Mouse (Mus musculus): ENCODE results near the gene Tef.

Tef gene

GRCm38 (mm10) chr15:81802001-81802890, at the start of gene Tef:
Tef (plus strand) TSS chr15:81802421.
- peak; percentile 59 to 62 for DNase-seq (ENCODE audit: low spot score in 2 of 2)

GRCm38 (mm10) chr15:81753669-81754068, 48.6 kb upstream of the Tef start:
- no peak for DNase-seq (ENCODE audit: low spot score in 2 of 2)

- no peak for DNase-seq (ENCODE audit: low spot score in 2 of 2)
Measured at GRCm38 (mm10) chr15:81758701-81759100, 43.5 kb upstream of the Tef start.

- no peak for DNase-seq (ENCODE audit: low spot score in 2 of 2)
Measured at GRCm38 (mm10) chr15:81759542-81759941, 42.7 kb upstream of the Tef start.

- no peak for DNase-seq (ENCODE audit: low spot score in 2 of 2)
Measured at GRCm38 (mm10) chr15:81760361-81761079, 41.7 kb upstream of the Tef start.

- no peak for DNase-seq (ENCODE audit: low spot score in 2 of 2)
Measured at GRCm38 (mm10) chr15:81761381-81761780, 40.8 kb upstream of the Tef start.

GRCm38 (mm10) chr15:81761959-81762358, 40.3 kb upstream of the Tef start:
- no peak for DNase-seq (ENCODE audit: low spot score in 2 of 2)

GRCm38 (mm10) chr15:81764573-81764972, 37.6 kb upstream of the Tef start:
- DNase-seq (ENCODE audit: low spot score in 2 of 2) = no peak

GRCm38 (mm10) chr15:81765651-81766050, 36.6 kb upstream of the Tef start:
- DNase-seq (ENCODE audit: low spot score in 2 of 2) = no peak

- no peak for DNase-seq (ENCODE audit: low spot score in 2 of 2)
Measured at GRCm38 (mm10) chr15:81766439-81766838, 35.8 kb upstream of the Tef start.

GRCm38 (mm10) chr15:81769037-81769436, 33.2 kb upstream of the Tef start:
- DNase-seq (ENCODE audit: low spot score in 2 of 2) = no peak

- no peak for DNase-seq (ENCODE audit: low spot score in 2 of 2)
Measured at GRCm38 (mm10) chr15:81772431-81773120, 29.6 kb upstream of the Tef start.

- DNase-seq (ENCODE audit: low spot score in 2 of 2) = no peak
Measured at GRCm38 (mm10) chr15:81774505-81775171, 27.6 kb upstream of the Tef start.

GRCm38 (mm10) chr15:81776631-81777422, 25.4 kb upstream of the Tef start:
- DNase-seq (ENCODE audit: low spot score in 2 of 2) = no peak

GRCm38 (mm10) chr15:81781816-81782215, 20.4 kb upstream of the Tef start:
- no peak for DNase-seq (ENCODE audit: low spot score in 2 of 2)

- DNase-seq (ENCODE audit: low spot score in 2 of 2) = no peak
Measured at GRCm38 (mm10) chr15:81784762-81785161, 17.5 kb upstream of the Tef start.

GRCm38 (mm10) chr15:81785701-81786100, 16.5 kb upstream of the Tef start:
- DNase-seq (ENCODE audit: low spot score in 2 of 2) = no peak

- DNase-seq (ENCODE audit: low spot score in 2 of 2) = no peak
Measured at GRCm38 (mm10) chr15:81787525-81787924, 14.7 kb upstream of the Tef start.

- DNase-seq (ENCODE audit: low spot score in 2 of 2) = no peak
Measured at GRCm38 (mm10) chr15:81792444-81792843, 9.8 kb upstream of the Tef start.

GRCm38 (mm10) chr15:81796228-81796627, 6.0 kb upstream of the Tef start:
- DNase-seq (ENCODE audit: low spot score in 2 of 2) = no peak

- no peak for DNase-seq (ENCODE audit: low spot score in 2 of 2)
Measured at GRCm38 (mm10) chr15:81797861-81798260, 4.4 kb upstream of the Tef start.

All from thymus, postnatal 10 days (tissue).